Mouse (Mus musculus) cerebellum, adult 2 months (tissue): ENCODE measurements around the gene Abca14. TPM values are rescaled to one million over a fixed set of nuclear protein-coding genes. Genes with fewer than 3 reads are reported as not detected.
A peak's percentile ranks its signal among the peaks of the same experiment; 100 is the strongest.
"Not testable (repeated sequence)": the region's sequence is repeated elsewhere in the genome, so short reads cannot be mapped to it uniquely, and the experiment has no call there.

Experiments used
- DNase-seq, 2 experiments: peaks; one replicate each; pipeline ENCODE4 v3.0.0; 2021
- H3K27ac ChIP-seq: fragments of 200-500 bp; 2 replicates; pipeline ENCODE4 v1.5.1; 2012; ENCODE audit warnings: low read length, control low read depth, inconsistent platforms; ENCODE audit not compliant: insufficient read depth
- H3K27me3 ChIP-seq: fragments of 200-500 bp; 2 replicates; pipeline ENCODE4 v1.6.1; 2012; ENCODE audit warnings: inconsistent platforms, mild to moderate bottlenecking, low read length, moderate library complexity; ENCODE audit not compliant: control insufficient read depth, insufficient read depth
- H3K4me1 ChIP-seq: fragments of 200-500 bp; 2 replicates; pipeline ENCODE4 v1.6.1; 2011; ENCODE audit warnings: low read length; ENCODE audit not compliant: control insufficient read depth, insufficient read depth
- H3K4me3 ChIP-seq: fragments of 200-500 bp; replicated peaks from 2 replicates; pipeline ENCODE3; 2011; ENCODE audit warnings: mild to moderate bottlenecking, low read depth, low read length, control low read depth; ENCODE audit not compliant: insufficient read depth
- CTCF ChIP-seq: fragments of 200-500 bp; IDR thresholded peaks from 2 replicates; pipeline ENCODE4 v1.5.1; 2011; ENCODE audit warnings: low read depth, mild to moderate bottlenecking, control low read depth, low read length, moderate library complexity, borderline replicate concordance; ENCODE audit not compliant: insufficient read depth
- POLR2A ChIP-seq: fragments of 200-500 bp; IDR thresholded peaks from 2 replicates; pipeline ENCODE4 v1.6.1; 2011; ENCODE audit warnings: low read length, control low read depth, borderline replicate concordance; ENCODE audit not compliant: insufficient read depth
- whole genome bisulfite sequencing: fragments of 180-500 bp; shearing (Covaris S2); methylation state at CpG from one replicate; pipeline ENCODE4 v1.1.7; 2018; 5-methylcytosine and 5-hydroxymethylcytosine counted together
- polyA plus RNA-seq: library from polyadenylated mRNA; depleted of rRNA; stranded (reverse); fragments of >200 nt; gene quantifications from 2 replicates; pipeline ENCODE4 v1.2.3, GENCODE M21; 2012

Abca14 gene
- polyA plus RNA-seq, 1 experiment: not detected

GRCm38 (mm10) chr7:120241092-120241491 lies 37.3 kb downstream of the Abca14 start:
- H3K27me3 ChIP-seq: no peaks in the 10 kb centered on the region
- no peak for DNase-seq
- H3K4me1 ChIP-seq: no peaks in the 10 kb centered on the region
- H3K4me3 ChIP-seq: no peak overlapping the region
- H3K27ac ChIP-seq: no peak overlapping the region
- TF ChIP-seq POLR2A (no peak), CTCF (no peak)

- DNase-seq: no peak
- H3K27ac ChIP-seq: no peak overlapping the region
- TF ChIP-seq POLR2A (no peak), CTCF (no peak)
Observed at GRCm38 (mm10) chr7:120271135-120271991, 67.6 kb downstream of the Abca14 start.

GRCm38 (mm10) chr7:120272110-120272509 lies 68.3 kb downstream of the Abca14 start:
- no peak overlapping the region for H3K27ac ChIP-seq
- H3K27me3 ChIP-seq: no peaks in the 10 kb centered on the region
- WGBS: 5% methylated on average over 7 of the region's 7 CpGs
- DNase-seq: peak; percentile 19 to 63
- TF ChIP-seq CTCF (no peak), POLR2A (no peak)
- H3K4me3 ChIP-seq: no peak overlapping the region
- no peaks in the 10 kb centered on the region for H3K4me1 ChIP-seq

More at GRCm38 (mm10) chr7:120271135-120271991, 67.6 kb downstream of the Abca14 start:
- Histone ChIP-seq H3K27me3 (no peaks in the 10 kb centered on the region), H3K4me1 (no peaks in the 10 kb centered on the region), H3K4me3 (no peak overlapping the region)
- WGBS: 58% methylated on average over 7 of the region's 7 CpGs

- Histone ChIP-seq H3K4me1 (no peaks in the 10 kb centered on the region), H3K27me3 (no peaks in the 10 kb centered on the region), H3K27ac (no peak overlapping the region), H3K4me3 (no peak overlapping the region)
- DNase-seq: no peak
- WGBS: 37% methylated on average over 3 of the region's 3 CpGs
- TF ChIP-seq CTCF (no peak), POLR2A (no peak)
Observed at GRCm38 (mm10) chr7:120285286-120285685, 81.5 kb downstream of the Abca14 start.

- Histone ChIP-seq H3K4me3 (no peak overlapping the region), H3K27ac (no peak overlapping the region), H3K4me1 (no peaks in the 10 kb centered on the region), H3K27me3 (no peaks in the 10 kb centered on the region)
- 11% methylated on average over 1 of the region's 1 CpGs for WGBS
- TF ChIP-seq CTCF (no peak), POLR2A (no peak)
- peak; percentile 60 to 84 for DNase-seq
Observed at GRCm38 (mm10) chr7:120316086-120316485, 112.3 kb downstream of the Abca14 start.

- Histone ChIP-seq H3K4me1 (no peaks in the 10 kb centered on the region), H3K27me3 (no peaks in the 10 kb centered on the region), H3K27ac (no peak overlapping the region), H3K4me3 (no peak overlapping the region)
- no peak for DNase-seq
- WGBS: 53% methylated on average over 4 of the region's 4 CpGs
- TF ChIP-seq CTCF: no peak
- no peak for TF ChIP-seq POLR2A
Observed at GRCm38 (mm10) chr7:120322963-120323362, 119.2 kb downstream of the Abca14 start.

- 59% methylated on average over 2 of the region's 2 CpGs for WGBS
- not testable (repeated sequence) for H3K4me3 ChIP-seq, DNase-seq, H3K27ac ChIP-seq, H3K27me3 ChIP-seq, H3K4me1 ChIP-seq
Observed at GRCm38 (mm10) chr7:120325911-120326310, 122.2 kb downstream of the Abca14 start.
